Mouse (Mus musculus) gastrocnemius, postnatal 10 days (tissue): Measurements from ENCODE around the gene Syne1. TPM values are rescaled to one million over a fixed set of nuclear protein-coding genes. Genes with fewer than 3 reads are reported as not detected.
A peak's percentile ranks its signal among the peaks of the same experiment; 100 is the strongest.

Experiments
- DNase-seq: peaks from one replicate; pipeline ENCODE4 v3.0.0; 2021; ENCODE audit warnings: mixed read lengths
- total RNA-seq, 2 experiments: library from RNA; stranded (reverse); gene quantifications; 2 replicates each; pipeline ENCODE4 v1.2.3; 2021

The Syne1 gene
- total RNA-seq, 2 experiments from 2014 or later: 64.3 to 82.0 TPM

GRCm38 (mm10) chr10:5295291-5295891, 255.9 kb downstream of the Syne1 start:
- peak; percentile 29 for DNase-seq

- DNase-seq: no peak
These were observed 261.7 kb downstream of the Syne1 start for GRCm38 (mm10) chr10:5289575-5289909.

GRCm38 (mm10) chr10:5288716-5289574, 262.3 kb downstream of the Syne1 start:
- peak; percentile 74 for DNase-seq

GRCm38 (mm10) chr10:5288262-5288661, 263.0 kb downstream of the Syne1 start:
- DNase-seq: no peak

GRCm38 (mm10) chr10:5275769-5276168, 275.5 kb downstream of the Syne1 start:
- DNase-seq: no peak

GRCm38 (mm10) chr10:5270641-5271040, 280.6 kb downstream of the Syne1 start:
- DNase-seq: no peak

- no peak for DNase-seq
These were observed 286.9 kb downstream of the Syne1 start for GRCm38 (mm10) chr10:5264418-5264817.

- DNase-seq: no peak
These were observed 288.6 kb downstream of the Syne1 start for GRCm38 (mm10) chr10:5262636-5263035.

GRCm38 (mm10) chr10:5256686-5257085, 294.6 kb downstream of the Syne1 start:
- no peak for DNase-seq

GRCm38 (mm10) chr10:5253752-5254151, 297.5 kb downstream of the Syne1 start:
- DNase-seq: no peak

GRCm38 (mm10) chr10:5250702-5251101, 300.6 kb downstream of the Syne1 start:
- DNase-seq: no peak

- no peak for DNase-seq
These were observed 311.6 kb downstream of the Syne1 start for GRCm38 (mm10) chr10:5239680-5240079.

GRCm38 (mm10) chr10:5236926-5237325, 314.4 kb downstream of the Syne1 start:
- DNase-seq: no peak

GRCm38 (mm10) chr10:5236171-5236570, 315.1 kb downstream of the Syne1 start:
- no peak for DNase-seq

- DNase-seq: no peak
These were observed 316.4 kb downstream of the Syne1 start for GRCm38 (mm10) chr10:5234721-5235501.

GRCm38 (mm10) chr10:5229129-5229528, 322.2 kb downstream of the Syne1 start:
- no peak for DNase-seq

- peak; percentile 58 for DNase-seq
These were observed 323.7 kb downstream of the Syne1 start for GRCm38 (mm10) chr10:5227395-5228076.

- no peak for DNase-seq
These were observed 335.3 kb downstream of the Syne1 start for GRCm38 (mm10) chr10:5215943-5216342.

- DNase-seq: no peak
These were observed 343.2 kb downstream of the Syne1 start for GRCm38 (mm10) chr10:5207905-5208641.

- DNase-seq: no peak
These were observed 345.3 kb downstream of the Syne1 start for GRCm38 (mm10) chr10:5205977-5206376.

- no peak for DNase-seq
These were observed 345.7 kb downstream of the Syne1 start for GRCm38 (mm10) chr10:5205570-5205969.

- DNase-seq: no peak
These were observed 347.4 kb downstream of the Syne1 start for GRCm38 (mm10) chr10:5203837-5204236.
